Mouse (Mus musculus) layer of hippocampus, adult 11-12 months (tissue): ENCODE results near the gene Cubn.
A peak's percentile ranks its signal among the peaks of the same experiment; 100 is the strongest.

Experiments
- DNase-seq: peaks from one replicate; pipeline ENCODE4 v3.0.0; 2022; ENCODE audit warnings: low spot score

Cubn gene

GRCm38 (mm10) chr2:13491734-13492133 lies at the start of gene Cubn:
Gene Cubn (minus strand): TSS chr2:13491813.
- DNase-seq: no peak

- DNase-seq: no peak
These were observed 48.2 kb upstream of the Cubn start for GRCm38 (mm10) chr2:13539860-13540259.

DNA sequence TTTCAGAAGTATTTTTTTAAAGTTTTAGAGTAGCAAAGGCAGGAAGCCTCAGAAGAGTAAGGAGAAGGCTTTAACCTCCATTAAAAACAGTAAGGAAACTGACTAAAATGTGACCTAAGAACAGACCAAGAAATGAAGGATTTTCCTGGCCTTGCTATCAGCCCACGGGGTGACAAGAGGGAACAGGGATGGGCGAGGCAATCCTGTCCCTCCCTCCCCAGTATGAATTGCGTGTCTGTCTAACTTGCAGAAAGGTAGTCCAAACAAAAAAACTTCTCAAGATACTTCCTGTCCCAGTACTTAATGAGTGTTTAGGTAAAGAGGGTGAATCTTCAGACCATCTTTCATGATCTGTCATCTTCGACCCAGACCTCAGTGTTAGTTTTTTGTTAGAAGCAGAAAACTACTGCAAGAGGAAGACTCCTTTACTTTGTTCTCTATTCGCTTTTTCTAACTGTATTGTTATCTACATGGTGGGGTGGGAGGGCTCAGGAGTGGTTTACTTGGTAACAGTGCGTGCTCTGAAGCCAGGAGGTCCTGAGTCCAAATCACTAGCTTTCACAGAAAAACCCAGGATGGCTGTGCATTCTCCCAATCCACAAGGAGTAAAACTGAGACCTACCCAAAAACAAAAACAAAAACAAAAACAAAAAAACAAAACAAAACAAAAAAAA lies 47.2 kb upstream of the Cubn start:
- DNase-seq: no peak

DNA sequence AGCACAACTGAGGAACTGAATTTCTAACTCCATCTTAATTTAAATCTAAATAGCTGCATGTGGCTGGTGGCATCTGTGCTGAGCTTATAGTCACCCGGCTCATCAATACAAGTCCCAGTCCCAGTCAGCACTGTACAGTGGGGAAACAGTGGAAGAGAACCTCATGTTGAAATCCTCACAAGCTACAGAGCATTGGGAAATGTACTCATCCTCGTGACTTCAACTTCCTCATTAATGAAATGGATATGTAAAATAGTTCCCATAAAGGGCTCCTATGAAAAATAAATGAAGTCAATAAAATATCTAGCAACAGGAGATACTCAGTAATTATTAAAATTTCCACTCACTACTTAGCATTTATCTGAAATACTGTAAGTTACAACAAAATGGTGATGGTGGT lies 46.6 kb upstream of the Cubn start:
- no peak for DNase-seq

DNA sequence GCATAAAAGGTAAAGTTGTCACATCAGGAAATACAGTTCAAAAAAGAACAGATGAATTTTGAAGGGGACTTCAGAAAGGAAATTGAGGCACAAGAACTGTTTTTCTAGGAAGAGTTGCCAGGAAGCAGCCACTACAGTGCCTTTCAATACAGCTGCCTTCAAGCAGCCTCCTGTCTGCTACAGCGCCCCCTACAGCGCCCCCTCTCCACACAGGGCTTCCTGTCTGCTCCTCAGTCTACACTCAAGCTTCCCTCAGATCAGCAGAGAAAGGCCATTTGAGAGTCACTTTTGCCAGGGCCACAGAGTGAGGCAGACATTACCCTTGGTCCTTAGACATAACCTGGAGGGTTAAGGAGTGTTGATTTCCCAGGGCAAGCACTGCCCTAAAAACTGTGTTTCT lies 46.1 kb upstream of the Cubn start:
- DNase-seq: no peak

DNA sequence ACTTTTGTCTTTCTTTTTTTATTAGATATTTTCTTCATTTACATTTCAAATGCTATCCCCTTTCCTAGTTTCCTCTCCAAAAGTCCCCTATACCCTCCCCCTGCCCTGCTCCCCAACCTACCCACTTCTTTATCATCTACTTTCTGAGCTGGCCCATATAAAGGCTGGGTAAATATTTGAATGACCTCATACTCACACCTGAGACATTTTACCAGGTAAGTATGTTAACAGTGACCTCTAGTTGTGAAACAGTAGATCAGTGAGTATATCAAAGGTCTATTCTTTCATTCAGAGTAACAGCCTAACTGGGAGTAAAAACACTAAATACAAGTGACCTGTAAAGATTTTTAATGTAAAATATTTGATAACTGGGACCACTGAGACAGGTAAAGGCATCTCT lies 45.1 kb upstream of the Cubn start:
- no peak for DNase-seq

DNA sequence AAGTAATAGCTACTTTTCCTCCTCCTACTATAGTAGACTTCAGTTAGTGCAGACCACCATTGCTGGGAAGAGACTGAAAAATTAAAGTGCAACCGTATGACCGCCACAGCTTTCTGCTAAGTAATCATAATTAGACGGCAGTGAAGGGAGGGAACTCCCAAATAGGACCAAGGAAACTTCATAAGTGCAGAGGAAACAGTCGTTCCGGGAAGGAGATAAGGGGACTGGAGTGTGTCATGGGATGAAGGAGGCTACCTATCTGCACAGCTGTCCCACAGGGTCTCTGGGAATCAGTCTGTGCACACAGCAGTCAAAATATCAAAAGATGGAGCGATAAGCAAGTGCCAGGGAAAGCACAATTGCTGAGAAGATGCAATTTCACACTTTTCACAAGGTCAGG lies 39.0 kb upstream of the Cubn start:
- no peak for DNase-seq

- no peak for DNase-seq
These were observed 37.8 kb upstream of the Cubn start for GRCm38 (mm10) chr2:13529253-13529933.

DNA sequence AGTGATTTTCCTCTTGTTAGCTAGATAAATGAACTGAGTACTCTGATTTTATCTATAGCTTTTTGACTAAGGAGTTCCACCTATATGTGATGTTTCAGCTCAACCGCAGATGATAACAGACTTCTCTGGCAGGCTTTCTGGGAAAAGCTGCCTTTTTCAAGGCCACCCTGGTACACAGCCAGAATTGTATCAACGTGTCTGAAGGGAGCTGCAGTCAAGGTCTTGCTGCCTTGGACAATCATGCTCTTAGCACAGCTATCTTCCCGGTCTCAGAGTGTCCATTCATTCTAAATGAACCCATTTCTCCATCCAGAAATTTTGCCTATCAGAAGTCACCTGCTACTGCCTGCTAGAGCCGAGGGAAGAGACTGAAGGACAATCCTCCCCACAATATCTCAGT lies 35.9 kb upstream of the Cubn start:
- DNase-seq: no peak

DNA sequence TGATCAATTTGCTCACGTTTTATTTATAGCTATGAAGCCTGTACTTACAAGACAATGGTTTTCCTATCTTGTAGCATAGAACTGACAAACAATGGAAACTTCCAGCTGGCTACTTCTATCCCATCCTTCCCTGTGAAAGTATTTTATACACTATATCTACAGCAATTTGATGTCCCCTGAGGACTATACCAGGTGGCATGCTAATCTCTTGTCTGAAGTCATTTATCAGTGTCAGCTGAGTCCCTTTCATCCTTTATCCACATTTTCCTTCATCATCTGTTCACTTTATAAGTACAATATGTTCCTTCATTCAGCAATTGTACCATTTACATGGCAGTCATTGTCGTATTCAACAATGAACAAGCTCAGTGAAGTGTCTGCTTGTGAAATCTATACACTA lies 35.5 kb upstream of the Cubn start:
- DNase-seq: no peak

GRCm38 (mm10) chr2:13526205-13526604 lies 34.6 kb upstream of the Cubn start:
- DNase-seq: no peak

GRCm38 (mm10) chr2:13523540-13524456 lies 32.2 kb upstream of the Cubn start:
- peak; percentile 58 for DNase-seq

DNA sequence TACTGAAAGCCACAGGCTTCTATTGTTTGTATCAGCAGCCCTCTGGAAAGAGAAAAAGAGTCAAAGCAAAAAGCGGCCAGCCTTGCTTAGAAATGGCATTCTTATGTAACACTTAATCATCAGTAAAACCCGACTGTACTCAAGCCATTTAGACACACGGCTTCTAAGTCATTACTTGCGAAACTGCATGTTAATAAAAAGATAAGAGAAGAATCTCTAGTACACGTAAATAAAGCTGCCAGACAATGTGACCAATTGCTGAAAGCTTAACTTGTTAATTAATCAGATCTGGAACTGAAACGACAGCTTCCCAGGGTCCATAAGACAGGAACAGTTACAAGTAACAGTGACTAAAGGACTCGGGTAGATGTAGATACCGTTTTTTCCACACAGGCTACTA lies 30.5 kb upstream of the Cubn start:
- DNase-seq: no peak

DNA sequence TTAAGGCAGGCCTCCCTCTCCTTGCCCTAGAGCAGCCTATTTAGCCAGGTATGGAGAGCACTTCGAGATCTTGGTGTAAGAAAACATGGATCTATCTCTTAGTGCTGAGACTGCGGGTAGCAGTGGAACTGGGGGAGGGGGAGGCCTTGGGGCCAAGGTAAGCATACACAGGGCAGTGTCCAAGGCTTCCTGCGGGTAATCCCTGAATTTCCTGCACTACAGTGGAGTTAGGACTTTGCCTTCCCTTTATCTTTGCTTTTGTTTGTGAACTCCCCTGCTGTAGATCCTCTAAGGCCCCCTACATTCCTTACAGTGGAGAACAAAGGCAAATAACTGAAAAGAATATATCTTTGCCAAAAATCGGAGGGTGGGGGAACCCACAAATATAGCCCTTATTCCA lies 23.3 kb upstream of the Cubn start:
- no peak for DNase-seq

GRCm38 (mm10) chr2:13502717-13503116 lies 11.1 kb upstream of the Cubn start:
- DNase-seq: no peak

DNA sequence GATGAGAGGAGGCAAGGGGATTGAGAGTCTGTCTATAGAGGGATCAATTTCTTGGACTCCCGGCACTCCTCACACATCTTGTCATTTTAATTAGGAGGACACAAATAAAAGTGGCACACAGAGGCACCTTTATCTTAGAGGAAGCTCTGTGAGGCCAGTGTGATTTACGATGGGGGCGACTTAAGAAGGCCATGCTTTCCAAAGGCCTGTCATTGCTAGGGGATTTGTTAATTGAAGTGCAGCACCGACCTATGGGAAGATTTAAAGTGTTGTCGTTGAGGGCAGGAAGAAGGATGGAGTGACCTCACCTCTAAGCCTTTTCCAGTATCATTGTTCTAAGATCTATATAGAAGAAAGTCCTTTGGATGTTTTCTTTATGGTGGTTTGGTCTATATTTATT lies 9.9 kb upstream of the Cubn start:
- DNase-seq: no peak

- DNase-seq: no peak
These were observed 8.8 kb upstream of the Cubn start for GRCm38 (mm10) chr2:13500298-13500999.

DNA sequence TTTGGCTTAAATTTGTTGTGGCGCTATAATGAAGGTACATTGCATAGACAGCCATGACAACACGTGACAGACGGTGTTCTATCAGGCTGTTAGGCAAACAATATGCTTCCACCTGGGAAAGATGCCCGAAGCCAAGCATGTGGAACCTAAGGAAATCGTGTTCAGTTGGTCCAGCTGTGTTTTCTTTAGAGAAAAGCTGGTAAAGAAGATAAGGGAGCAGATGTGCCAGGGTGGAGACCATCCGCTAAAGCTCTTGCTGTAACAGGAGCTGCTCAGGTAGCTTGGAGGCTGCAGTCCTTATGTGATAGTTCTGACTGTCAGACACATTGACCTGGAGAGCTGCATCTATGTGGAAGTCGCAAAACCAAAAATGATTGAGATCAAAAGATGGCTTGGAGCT lies 7.6 kb upstream of the Cubn start:
- no peak for DNase-seq

DNA sequence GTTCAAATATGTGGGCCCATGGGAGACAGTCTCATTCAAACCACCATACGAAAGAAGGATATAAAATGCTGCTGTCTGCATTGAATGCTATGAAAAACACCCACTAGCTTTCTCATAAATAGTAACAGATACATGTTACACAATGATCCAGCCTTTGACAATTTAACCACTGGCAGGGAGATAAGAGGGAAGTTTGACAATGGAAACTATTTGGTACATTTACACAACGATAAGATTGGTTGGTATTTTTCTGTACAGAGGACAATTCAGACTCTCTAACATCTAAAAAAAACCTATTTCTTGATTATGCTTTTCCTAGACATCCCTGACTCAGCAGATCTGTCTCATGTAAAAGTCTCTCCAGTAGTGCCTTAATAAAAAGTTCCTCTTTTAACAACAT lies 4.5 kb upstream of the Cubn start:
- no peak for DNase-seq

DNA sequence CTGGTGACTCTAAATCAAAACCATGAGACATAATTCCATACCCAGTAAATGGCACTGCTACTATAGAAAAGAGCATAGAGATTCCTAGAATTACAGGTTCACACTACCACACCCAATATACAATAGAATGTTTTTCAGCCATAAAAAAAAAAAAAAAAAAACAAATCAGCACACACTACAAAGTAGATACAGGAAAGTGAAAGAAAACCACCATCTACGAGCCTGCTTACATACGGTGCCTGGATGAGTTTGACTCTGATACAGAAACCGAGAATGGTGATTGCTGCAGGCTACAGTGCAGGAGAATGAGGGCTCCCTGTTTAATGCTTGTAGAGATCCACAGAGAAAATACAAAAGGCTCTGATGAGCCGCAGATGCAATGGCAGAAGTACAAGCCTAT lies 1.3 kb upstream of the Cubn start:
- DNase-seq: no peak

- DNase-seq: no peak
These were observed 1.1 kb downstream of the Cubn start for GRCm38 (mm10) chr2:13490480-13490879.

DNA sequence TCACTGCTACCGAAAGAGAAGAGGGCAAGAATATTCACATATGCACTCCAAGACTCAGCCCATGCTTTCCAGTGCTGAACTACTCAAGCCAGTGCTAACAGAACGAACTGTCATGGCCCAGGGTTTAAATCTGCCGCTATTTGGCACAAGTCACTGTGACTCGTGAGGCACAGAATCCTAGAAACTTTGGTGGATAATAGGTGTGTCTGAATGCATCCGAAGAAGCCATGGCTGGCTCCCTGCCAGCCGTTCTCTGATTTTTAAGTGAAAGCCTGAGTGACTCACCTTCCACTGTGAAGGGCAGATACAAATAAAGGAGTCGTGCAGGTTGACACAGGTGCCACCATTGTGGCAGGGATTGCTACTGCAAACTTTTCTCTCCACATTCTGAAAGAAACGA lies 5.1 kb downstream of the Cubn start:
- no peak for DNase-seq
